Mouse (Mus musculus) liver, embryonic 14.5 days (tissue): ENCODE data around the gene Cyth4.

Experiments used
- CTCF ChIP-seq: IDR thresholded peaks from 2 replicates; pipeline ENCODE4 v1.5.1; 2016; ENCODE audit warnings: antibody characterized with exemption, low read depth, control low read depth
- EP300 ChIP-seq: IDR thresholded peaks from 2 replicates; pipeline ENCODE4 v1.6.1; 2016; ENCODE audit warnings: antibody characterized with exemption, low read depth

DNA sequence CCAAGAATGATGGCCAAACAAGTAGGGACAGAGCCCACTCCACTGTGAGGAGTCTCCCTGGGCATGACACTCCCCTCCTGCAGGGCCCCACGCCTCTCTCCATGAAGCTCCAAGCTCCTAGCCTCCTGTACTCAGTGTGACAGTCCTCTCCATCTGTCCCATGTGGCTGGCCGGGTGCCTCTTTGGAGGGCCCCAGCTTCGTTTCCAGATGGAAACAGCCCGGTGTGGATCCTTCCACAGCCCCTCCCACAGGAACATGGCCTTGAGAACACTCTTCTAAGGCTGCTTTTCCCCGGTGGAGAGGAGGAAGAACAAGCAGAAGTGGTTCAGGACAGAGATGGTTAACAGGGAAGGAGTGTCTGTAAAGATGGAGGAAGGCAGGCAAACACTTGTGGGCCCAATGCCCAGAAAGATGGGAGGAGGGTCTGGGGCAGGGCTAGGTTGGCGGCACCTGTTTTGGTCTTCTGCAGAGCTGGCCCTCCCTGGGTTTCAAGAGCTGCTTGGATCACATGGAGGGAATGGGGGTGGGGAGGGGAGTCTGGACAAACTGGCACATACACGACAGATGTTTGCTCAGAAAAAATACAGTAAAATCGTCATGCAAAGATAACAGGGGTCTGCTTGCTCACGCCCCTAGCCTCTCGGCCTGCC is 72.5 kb downstream of the Cyth4 start:
- TF ChIP-seq EP300 (no peak), CTCF (no peak)
